Mouse (Mus musculus) lung, postnatal 14 days (tissue): Measurements from ENCODE around the gene Rassf8.
A peak's percentile ranks its signal among the peaks of the same experiment; 100 is the strongest.

Experiments used
- DNase-seq: peaks from one replicate; pipeline ENCODE4 v3.0.0; 2021

Gene Rassf8

DNA sequence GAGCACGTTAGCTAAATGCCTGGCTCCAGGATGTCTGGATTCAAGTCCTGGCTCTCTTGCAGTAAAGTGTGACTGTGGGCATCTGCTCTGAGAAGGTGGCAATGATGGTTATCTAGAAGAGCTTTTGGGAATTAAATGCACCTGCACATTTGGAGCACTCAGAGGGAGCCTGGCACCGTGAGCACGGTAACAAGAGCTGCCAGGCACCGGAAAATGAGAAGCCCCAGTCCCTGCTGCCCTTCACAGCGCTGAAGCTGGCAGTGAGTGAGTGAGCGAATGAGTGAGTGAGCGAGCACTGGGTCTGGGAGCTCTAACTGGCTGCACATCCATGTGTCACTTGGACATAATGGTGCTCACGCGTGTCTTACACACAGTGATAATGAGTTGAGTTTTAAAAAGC is 34.7 kb downstream of the Rassf8 start:
- no peak for DNase-seq

GRCm38 (mm10) chr6:145781966-145782365 is 35.4 kb downstream of the Rassf8 start:
- no peak for DNase-seq

GRCm38 (mm10) chr6:145787311-145787710 is 40.8 kb downstream of the Rassf8 start:
- no peak for DNase-seq

GRCm38 (mm10) chr6:145789738-145790137 is 43.2 kb downstream of the Rassf8 start:
- no peak for DNase-seq

GRCm38 (mm10) chr6:145792373-145792772 is 45.8 kb downstream of the Rassf8 start:
- DNase-seq, result no peak

- DNase-seq, result peak; percentile 74
Observed at GRCm38 (mm10) chr6:145793109-145793593, 46.6 kb downstream of the Rassf8 start.

GRCm38 (mm10) chr6:145794671-145795070 is 48.1 kb downstream of the Rassf8 start:
- no peak for DNase-seq

DNA sequence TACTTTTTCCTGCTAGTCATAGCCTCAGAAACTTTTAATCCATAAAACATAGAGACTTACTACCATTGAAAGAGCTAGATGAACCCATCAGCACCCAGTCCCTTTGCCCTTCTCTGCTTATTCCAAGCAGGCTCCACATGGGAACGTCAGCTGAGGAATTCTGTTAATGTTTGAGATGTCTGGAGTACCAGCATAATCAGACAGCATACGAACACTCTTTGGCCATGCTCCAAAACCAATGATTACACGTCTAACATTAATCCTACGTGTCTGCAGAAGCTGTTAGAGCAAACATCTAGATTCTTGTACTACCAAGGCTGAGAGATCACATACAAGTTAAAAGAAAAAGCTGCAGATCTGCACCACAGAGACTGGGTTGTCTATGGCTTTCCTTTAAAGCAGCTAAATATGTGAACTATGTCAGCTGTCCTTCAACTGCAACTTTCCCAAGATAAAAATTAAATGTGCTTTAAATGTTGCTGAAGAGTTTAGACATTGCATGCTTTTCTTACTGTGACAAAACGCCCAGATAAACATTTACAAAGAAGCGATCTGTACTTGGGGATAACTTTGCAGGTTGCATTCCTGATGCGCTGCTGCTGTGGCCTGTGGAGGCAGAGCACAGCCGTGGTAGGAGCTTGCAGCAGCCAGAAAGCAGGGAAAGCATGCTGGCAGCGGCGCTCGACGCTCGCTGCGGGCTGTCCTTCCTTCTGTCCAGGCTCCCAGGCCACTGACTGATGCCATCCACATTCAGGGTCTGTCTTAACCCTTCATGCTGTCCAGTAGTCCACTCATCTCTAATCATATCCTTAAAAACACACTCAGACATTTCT is 49.9 kb downstream of the Rassf8 start:
- DNase-seq, result peak; percentile 29

GRCm38 (mm10) chr6:145797692-145798091 is 51.1 kb downstream of the Rassf8 start:
- DNase-seq, result no peak

DNA sequence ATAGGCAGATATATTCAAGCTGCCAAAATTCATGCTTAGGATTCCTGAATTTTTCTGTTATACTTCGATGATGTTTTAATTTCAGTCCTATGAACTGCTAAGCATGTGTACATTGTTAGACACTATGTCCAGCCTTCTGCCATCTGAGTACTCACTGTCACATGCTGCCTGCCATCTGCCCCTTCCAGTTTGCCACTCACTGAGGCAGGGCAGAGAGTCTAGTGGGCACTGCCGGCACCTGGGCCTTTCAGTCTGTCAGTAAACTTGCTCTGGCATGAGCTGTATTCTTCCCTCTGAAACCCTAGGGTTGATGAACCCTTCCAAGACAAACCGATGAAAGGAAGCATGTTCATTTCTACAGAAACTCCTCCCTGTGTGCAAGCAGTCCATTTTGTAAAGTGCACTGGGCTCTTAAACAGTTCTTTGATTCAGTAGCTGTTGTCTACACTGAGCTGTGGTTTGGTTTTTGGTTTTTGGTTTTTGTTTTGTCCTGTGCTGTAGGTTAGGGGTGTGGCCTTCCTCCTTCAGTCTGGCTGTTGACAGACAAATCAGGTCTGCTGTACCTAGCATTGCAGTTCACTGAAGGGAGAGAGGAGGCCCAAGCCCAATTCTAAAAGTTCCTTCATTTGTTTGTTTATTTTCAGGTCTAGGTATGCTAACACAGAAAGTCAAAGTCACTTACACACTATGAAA is 55.4 kb downstream of the Rassf8 start:
- DNase-seq, result no peak

DNA sequence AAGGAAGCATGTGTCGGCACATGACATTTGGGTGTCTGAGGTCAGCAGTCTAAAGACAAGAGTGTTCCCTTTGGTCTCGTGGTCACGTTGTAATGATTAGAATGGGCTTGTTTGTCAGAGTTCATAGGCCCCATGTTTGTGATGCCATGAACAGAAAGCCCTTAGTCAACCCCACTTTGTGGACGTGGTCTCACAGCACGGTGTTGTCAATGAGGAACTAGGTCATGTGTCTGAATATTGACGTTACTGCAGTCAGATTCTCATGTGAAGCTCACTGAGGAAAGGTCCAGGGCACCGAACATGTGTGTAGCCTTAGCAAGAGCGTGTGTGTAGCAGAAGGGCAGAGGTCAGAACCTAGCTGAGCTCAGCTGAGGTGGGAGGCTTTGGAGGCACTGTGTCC is 56.3 kb downstream of the Rassf8 start:
- no peak for DNase-seq

- no peak for DNase-seq
Observed at GRCm38 (mm10) chr6:145804276-145804675, 57.7 kb downstream of the Rassf8 start.

DNA sequence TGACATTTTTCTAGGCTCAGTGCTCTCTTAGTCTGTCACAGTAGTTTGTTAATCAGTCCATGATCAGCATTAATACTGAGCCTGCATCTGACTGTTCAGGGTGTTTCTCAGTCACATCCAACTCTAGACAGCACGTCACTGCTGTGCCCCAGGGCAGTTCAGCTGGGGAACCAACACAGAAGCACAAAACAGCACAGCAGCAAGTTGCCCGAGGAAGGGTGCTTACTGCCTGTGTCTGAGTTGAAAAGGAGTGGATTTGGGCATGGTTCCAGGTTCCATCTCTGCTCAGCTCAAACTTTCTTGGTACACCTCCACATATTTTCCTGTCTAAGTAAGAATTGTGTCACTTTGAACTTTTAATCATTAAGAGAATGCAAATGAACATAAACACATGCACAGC is 60.2 kb downstream of the Rassf8 start:
- DNase-seq, result no peak

DNA sequence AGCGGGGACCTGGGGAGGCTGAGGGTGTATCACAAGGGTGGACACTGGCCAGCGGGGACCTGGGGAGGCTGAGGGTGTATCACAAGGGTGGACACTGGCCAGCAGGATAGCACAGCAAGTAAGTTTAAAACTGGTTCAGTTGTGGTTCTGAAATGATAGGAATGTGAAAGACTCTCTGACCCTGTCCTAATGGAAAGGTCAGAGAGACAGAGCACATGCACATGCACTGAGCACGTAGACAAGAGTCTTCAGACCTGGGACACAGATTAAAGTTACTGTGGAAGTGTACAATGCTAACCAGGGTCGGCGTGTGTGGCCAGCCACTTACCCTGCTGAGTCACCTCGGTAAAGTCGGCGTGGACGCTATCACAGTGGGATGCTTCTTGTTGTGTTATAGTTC is 61.4 kb downstream of the Rassf8 start:
- no peak for DNase-seq

GRCm38 (mm10) chr6:145809566-145809965 is 63.0 kb downstream of the Rassf8 start:
- DNase-seq, result no peak

- DNase-seq, result no peak
Observed at GRCm38 (mm10) chr6:145810015-145810414, 63.5 kb downstream of the Rassf8 start.

DNA sequence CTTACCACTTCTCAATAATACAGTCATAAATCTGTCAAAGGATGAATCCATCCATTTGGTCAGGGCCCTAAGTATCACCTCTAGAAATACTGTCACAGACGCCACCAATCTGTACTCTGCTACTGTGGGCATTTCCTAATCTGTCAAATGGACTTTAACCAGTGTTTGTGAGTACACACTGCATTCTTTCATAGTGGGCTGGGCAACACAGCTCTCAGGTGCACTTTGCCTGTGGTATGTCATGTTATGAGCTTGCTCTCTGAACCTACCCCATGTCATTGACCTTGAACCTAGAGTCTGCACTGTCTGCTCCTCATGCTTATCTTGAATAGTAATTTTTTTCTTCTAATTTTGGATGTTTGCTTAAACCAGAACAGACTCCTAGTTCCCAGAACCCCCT is 64.6 kb downstream of the Rassf8 start:
- DNase-seq, result no peak

- DNase-seq, result no peak
Observed at GRCm38 (mm10) chr6:145815200-145815599, 68.7 kb downstream of the Rassf8 start.

DNA sequence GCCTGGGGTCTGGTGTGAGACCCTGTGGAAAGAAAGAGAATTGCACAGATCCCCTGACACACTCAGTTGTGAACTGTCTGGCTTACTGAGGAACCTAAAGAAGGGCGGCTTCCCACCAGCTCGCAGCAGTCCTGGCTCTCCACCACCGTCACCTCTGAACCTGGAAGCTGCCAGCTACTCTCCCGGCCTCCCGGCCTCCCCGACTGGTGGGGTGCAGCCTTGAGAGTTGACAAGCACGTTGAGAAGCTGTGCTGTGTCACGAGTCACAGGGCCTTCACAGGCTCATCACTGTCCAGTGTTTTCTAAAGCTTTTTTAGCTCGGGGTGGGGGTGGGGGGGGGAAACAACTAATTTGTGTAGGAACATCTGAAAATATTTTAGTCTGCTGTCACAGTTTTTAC is 72.6 kb downstream of the Rassf8 start:
- no peak for DNase-seq

- DNase-seq, result no peak
Observed at GRCm38 (mm10) chr6:145822218-145822617, 75.7 kb downstream of the Rassf8 start.

DNA sequence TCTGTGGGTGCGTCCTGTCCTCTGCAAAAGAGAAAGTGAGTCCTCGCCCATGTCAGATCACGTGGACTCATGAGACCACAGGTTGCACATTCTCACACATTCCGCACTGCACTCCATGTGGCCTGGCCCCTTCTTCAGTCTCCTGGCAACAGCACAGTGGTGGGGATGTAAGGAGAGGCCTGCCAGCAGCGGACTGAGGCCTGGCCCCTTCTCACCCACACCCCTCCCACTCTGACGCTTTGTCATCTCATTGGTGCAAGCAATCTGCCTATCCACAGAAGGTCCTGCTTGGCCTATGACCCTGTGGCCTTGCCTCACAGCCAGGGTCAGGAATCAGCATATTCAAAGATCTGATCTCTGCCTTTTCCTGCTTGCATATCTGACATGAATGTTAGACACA is 76.6 kb downstream of the Rassf8 start:
- DNase-seq, result peak; percentile 16

DNA sequence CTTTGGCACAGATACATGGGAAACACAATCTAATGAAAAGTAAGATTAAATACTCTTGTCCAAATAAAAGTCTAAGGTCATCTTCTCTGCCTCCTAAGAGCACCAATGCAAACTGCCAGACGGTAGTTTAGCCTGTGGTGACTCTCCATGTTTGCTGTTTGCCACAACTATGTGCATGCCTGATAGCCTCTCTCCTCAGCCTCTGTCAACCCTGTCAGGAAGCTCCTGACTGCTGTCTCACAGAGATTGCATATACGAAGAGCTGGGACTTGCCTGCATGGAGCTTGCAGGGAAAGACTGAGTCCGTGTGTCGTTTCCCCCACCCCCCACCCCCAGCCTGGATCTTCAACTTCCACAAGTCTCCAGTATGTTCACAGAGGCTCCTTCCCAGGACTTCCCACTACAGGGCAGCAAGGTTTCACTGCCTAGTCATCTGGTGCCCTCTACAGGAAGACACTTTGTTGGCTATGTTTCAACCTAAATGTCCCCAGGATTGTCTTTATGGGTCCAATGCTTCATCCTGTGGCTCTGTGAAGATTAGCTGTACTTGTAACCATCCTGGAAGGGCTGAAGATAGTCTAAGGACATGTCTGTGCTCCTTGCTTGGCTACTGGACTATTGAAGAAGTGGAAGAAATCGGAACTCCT is 77.2 kb downstream of the Rassf8 start:
- peak; percentile 51 for DNase-seq

DNA sequence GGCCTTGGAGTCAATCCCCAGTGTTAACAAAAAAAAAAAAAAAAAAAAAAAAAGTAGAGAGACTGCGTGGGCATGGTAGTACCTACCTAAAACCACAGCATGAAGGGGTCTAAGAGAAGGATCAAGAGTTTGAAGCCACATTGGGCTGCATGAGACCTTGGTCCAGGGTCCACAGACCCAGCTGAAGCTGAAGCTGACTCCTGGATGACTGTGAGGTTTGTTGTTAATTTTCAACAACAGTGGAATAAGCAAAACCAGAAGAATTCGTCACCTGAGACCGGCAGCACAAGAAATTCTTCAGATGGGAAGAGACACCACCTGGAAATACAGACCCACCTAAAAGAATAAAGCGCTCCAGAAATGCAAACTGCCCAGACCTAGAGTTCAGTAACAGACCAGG is 79.8 kb downstream of the Rassf8 start:
- DNase-seq, result no peak
